ENCODE assay signal across 12 mouse cellular contexts in the genomic region with DNA sequence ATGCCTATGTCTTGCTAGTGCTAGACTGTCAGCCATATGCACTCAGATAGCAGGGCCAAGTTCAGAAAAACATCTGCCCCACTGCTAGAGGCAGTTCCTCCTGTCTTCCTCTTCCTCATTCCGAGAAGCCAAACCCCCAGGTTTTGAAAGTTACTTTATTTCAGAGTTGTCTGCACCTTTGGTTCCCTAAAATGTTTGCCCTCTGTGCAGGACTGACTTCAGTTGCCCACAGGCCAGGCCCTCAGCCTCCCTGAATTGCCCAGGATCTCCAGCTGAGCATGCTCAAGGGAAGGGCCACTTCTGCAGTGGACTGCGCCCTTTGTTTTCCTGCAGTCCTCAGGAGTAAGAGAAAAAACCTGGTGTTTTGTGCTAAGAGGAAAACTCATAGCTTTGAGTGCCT.
A peak's percentile ranks its signal among the peaks of the same experiment; 100 is the strongest.
DNase-seq lines count a peak whose midpoint lies in the region; ATAC-seq and TF ChIP-seq lines count a peak whose summit lies in the region.
"Had no signal": no experiment of that assay in that cellular context is flagged by ENCODE, and none has a peak within 500 bp of the region (broad histone marks: within the 10 kb centered on the region; RNA-seq: fewer than 3 reads in every experiment).

No protein-coding gene starts in this region.

- no peaks in the 10 kb centered on the region for H3K9me3 ChIP-seq in kidney, embryonic 16.5 days (ENCODE audit: low read length)
- H3K9me3 ChIP-seq: limb, embryonic 10.5 days had no signal

- H3K4me2 ChIP-seq in kidney, embryonic 16.5 days (replicated peaks; ENCODE audit: low read depth, low read length) = no peak overlapping the region

- peaks cover 4% of the 10 kb centered on the region for H3K36me3 ChIP-seq in kidney, adult 2 months (ENCODE audit: control insufficient read depth, insufficient read depth, low read length)
- peaks cover 66% of the 10 kb centered on the region for H3K36me3 ChIP-seq in kidney, embryonic 16.5 days (ENCODE audit: insufficient read depth, low read length)

- no peak for TF ChIP-seq CTCF in kidney, adult 2 months (conservative IDR thresholded peaks at IDR 0.05; ENCODE audit: insufficient read depth, insufficient read length, low read depth, low read length)

- DNase-seq in kidney, adult 2 months = peak; percentile 61
- peak; percentile 75 for DNase-seq in MEL-GATA-1-ER (ENCODE audit: extremely low read depth, low read depth)
- DNase-seq in lung, adult 18-20 months = peak; percentile 78 to 83
- DNase-seq in urinary bladder, adult 18-20 months (ENCODE audit: low spot score in 2 of 2) = no peak
- no peak for DNase-seq in right cerebral cortex, postnatal 10 days (ENCODE audit: low spot score in 2 of 2)
- DNase-seq: midbrain, embryonic 14.5 days; thymus, postnatal 4 days had no signal

- no peak for TF ChIP-seq POLR2A in kidney, adult 2 months (IDR thresholded peaks at IDR 0.05; ENCODE audit: low read depth, low read length)

- no peak overlapping the region for H3K9ac ChIP-seq in kidney, embryonic 16.5 days (replicated peaks; ENCODE audit: low read length)

- peaks cover 9% of the 10 kb centered on the region; the same call in 1 of the 2 replicates for H3K4me1 ChIP-seq in kidney, adult 2 months (ENCODE audit: control insufficient read depth, insufficient read depth, low read length)
- no peaks in the 10 kb centered on the region for H3K4me1 ChIP-seq in kidney, embryonic 16.5 days (ENCODE audit: insufficient read depth, low read length)
- H3K4me1 ChIP-seq: limb, embryonic 10.5 days had no signal

- no peaks in the 10 kb centered on the region for H3K27me3 ChIP-seq in kidney, adult 2 months (replicated peaks; ENCODE audit: control insufficient read depth, insufficient read depth, low read length)
- no peaks in the 10 kb centered on the region for H3K27me3 ChIP-seq in kidney, embryonic 16.5 days (ENCODE audit: insufficient read depth, low read length)

- no peak for ATAC-seq in kidney, embryonic 16.5 days (ENCODE audit: low FRiP score, low TSS enrichment)
- peak; percentile 63 for ATAC-seq in monocyte, adult 5-6 weeks (replicated peaks; ENCODE audit: insufficient number of reproducible peaks, low FRiP score, low TSS enrichment, poor library complexity, severe bottlenecking)

- no peak overlapping the region for H3K4me3 ChIP-seq in kidney, adult 2 months (ENCODE audit: insufficient read depth, low read depth, low read length)
- H3K4me3 ChIP-seq in kidney, embryonic 16.5 days (ENCODE audit: low read length) = no peak overlapping the region
- H3K4me3 ChIP-seq: erythroblast, embryonic 14.5 days; layer of hippocampus, adult 2 months; limb, embryonic 10.5 days had no signal

- 63% methylated on average over 2 of the region's 2 CpGs for WGBS in kidney, adult 2 months
- 84% methylated on average over 2 of the region's 2 CpGs for WGBS in kidney, embryonic 16.5 days

- H3K27ac ChIP-seq in kidney, adult 2 months (ENCODE audit: insufficient read depth, low read depth, low read length) = peak overlapping the region; percentile 35; the same call in 1 of the 2 replicates
- H3K27ac ChIP-seq in kidney, embryonic 16.5 days (ENCODE audit: low read length) = no peak overlapping the region
- H3K27ac ChIP-seq: layer of hippocampus, adult 2 months had no signal

Comparison
In these comparisons a context has a peak if more than half of its experiments do, and no peak if none do; other contexts are left out.
1. DNase-seq: peak in kidney, adult 2 months (single experiment), MEL-GATA-1-ER (single experiment) and lung, adult 18-20 months (2 of 2); none in urinary bladder, adult 18-20 months (0 of 2) and right cerebral cortex, postnatal 10 days (0 of 2).